ENCODE assay signal across 20 mouse cellular contexts in genomic region chr2:68870999-68871780, GRCm38 (mm10). TPM values are rescaled to one million over a fixed set of nuclear protein-coding genes. Genes with fewer than 3 reads are reported as not detected.
DNase-seq lines count a peak whose midpoint lies in the region; ATAC-seq and TF ChIP-seq lines count a peak whose summit lies in the region.
"Had no signal": no experiment of that assay in that cellular context is flagged by ENCODE, and none has a peak within 500 bp of the region (broad histone marks: within the 10 kb centered on the region; RNA-seq: fewer than 3 reads in every experiment).

No protein-coding gene starts in this region.

- no peak for ATAC-seq in heart, embryonic 12.5 days (ENCODE audit: insufficient number of reproducible peaks, low FRiP score)
- ATAC-seq in kidney, postnatal 0 days (replicated peaks; ENCODE audit: low FRiP score, low read depth) = no peak
- peak; percentile 35 for ATAC-seq in liver, postnatal 0 days
- ATAC-seq: forebrain, embryonic 15.5 days; hindbrain, postnatal 0 days had no signal

- H3K79me3 ChIP-seq in C2C12 (ENCODE audit: low read depth) = peaks cover 66% of the 10 kb centered on the region

- H3K36me3 ChIP-seq in heart, embryonic 12.5 days = no peaks in the 10 kb centered on the region
- H3K36me3 ChIP-seq in kidney, postnatal 0 days (ENCODE audit: insufficient read depth, low read length) = no peaks in the 10 kb centered on the region
- no peaks in the 10 kb centered on the region for H3K36me3 ChIP-seq in C2C12 (ENCODE audit: control insufficient read depth, insufficient read depth)
- no peaks in the 10 kb centered on the region for H3K36me3 ChIP-seq in liver, postnatal 0 days (replicated peaks; ENCODE audit: insufficient read depth, low read length)
- H3K36me3 ChIP-seq: forebrain, embryonic 15.5 days; hindbrain, embryonic 10.5 days; limb, embryonic 13.5 days; neural tube, embryonic 12.5 days had no signal

- H3K4me2 ChIP-seq in heart, embryonic 12.5 days = no peak overlapping the region
- no peak overlapping the region for H3K4me2 ChIP-seq in kidney, postnatal 0 days (ENCODE audit: low read length)
- H3K4me2 ChIP-seq in liver, postnatal 0 days (ENCODE audit: low read depth, low read length) = peak overlapping the region; percentile 24
- H3K4me2 ChIP-seq: forebrain, embryonic 15.5 days; limb, embryonic 13.5 days; lung, embryonic 14.5 days; neural tube, embryonic 12.5 days had no signal

- peak; percentile 44; the same call in 1 of the 2 replicates for TF ChIP-seq EP300 in liver, postnatal 0 days (IDR thresholded peaks at IDR 0.05; ENCODE audit: low read depth)

- WGBS in heart, embryonic 12.5 days = 81% methylated on average over 17 of the region's 17 CpGs
- 55% methylated on average over 17 of the region's 17 CpGs for WGBS in kidney, postnatal 0 days
- WGBS in liver, postnatal 0 days (ENCODE audit: insufficient replicate concordance) = 58% methylated on average over 17 of the region's 17 CpGs

- peaks cover 99% of the 10 kb centered on the region for H3K79me2 ChIP-seq in C2C12 (ENCODE audit: control insufficient read depth, insufficient read depth)

- H3K27ac ChIP-seq in heart, embryonic 12.5 days (ENCODE audit: poor library complexity, severe bottlenecking) = peak overlapping the region; percentile 38; the same call in 1 of the 2 replicates
- H3K27ac ChIP-seq in kidney, postnatal 0 days = no peak overlapping the region
- H3K27ac ChIP-seq in liver, postnatal 0 days (ENCODE audit: low read depth) = peak overlapping the region; percentile 66
- H3K27ac ChIP-seq: forebrain, embryonic 15.5 days; hindbrain, embryonic 10.5 days; hindbrain, postnatal 0 days; limb, embryonic 13.5 days; neural tube, embryonic 12.5 days had no signal

- no peak for DNase-seq in heart, postnatal 4 days
- peak; percentile 46 for DNase-seq in kidney, postnatal 0 days (ENCODE audit: low spot score)
- no peak for DNase-seq in kidney, postnatal 14 days
- DNase-seq in liver, postnatal 0 days = no peak
- DNase-seq in Muller cell, postnatal 12 days (ENCODE audit: inconsistent ontology term) = no peak
- DNase-seq: cerebellum, adult 18-20 months; cerebellum, postnatal 25 days; embryo, embryonic 11 days; gastrocnemius, postnatal 25 days; lung, embryonic 14.5 days; lung, postnatal 36 days; right cerebral cortex, adult 18-20 months; thymus, postnatal 36 days had no signal

- no peak overlapping the region for H3K4me3 ChIP-seq in heart, embryonic 12.5 days
- no peak overlapping the region for H3K4me3 ChIP-seq in kidney, postnatal 0 days (replicated peaks; ENCODE audit: low read depth, low read length)
- H3K4me3 ChIP-seq in C2C12 (ENCODE audit: insufficient read depth, poor library complexity, severe bottlenecking) = no peak overlapping the region
- no peak overlapping the region for H3K4me3 ChIP-seq in liver, postnatal 0 days (ENCODE audit: low read depth, low read length)
- H3K4me3 ChIP-seq: forebrain, embryonic 15.5 days; hindbrain, embryonic 10.5 days; limb, embryonic 13.5 days; neural tube, embryonic 12.5 days had no signal

- H3K9ac ChIP-seq in heart, embryonic 12.5 days = no peak overlapping the region
- no peak overlapping the region for H3K9ac ChIP-seq in kidney, postnatal 0 days (ENCODE audit: low read depth, low read length)
- no peak overlapping the region for H3K9ac ChIP-seq in liver, postnatal 0 days (replicated peaks)
- H3K9ac ChIP-seq: forebrain, embryonic 15.5 days; limb, embryonic 13.5 days; lung, embryonic 14.5 days; neural tube, embryonic 12.5 days had no signal

- H3K4me1 ChIP-seq in heart, embryonic 12.5 days (replicated peaks) = peaks cover 36% of the 10 kb centered on the region
- H3K4me1 ChIP-seq in kidney, postnatal 0 days (replicated peaks; ENCODE audit: insufficient read depth, low read length) = 0 out of 2 replicates have a peak, but pooled peaks cover 12% of the 10 kb centered on the region
- peaks cover 40% of the 10 kb centered on the region for H3K4me1 ChIP-seq in liver, postnatal 0 days (ENCODE audit: insufficient read depth)

- no peaks in the 10 kb centered on the region for H3K27me3 ChIP-seq in heart, embryonic 12.5 days (replicated peaks)
- H3K27me3 ChIP-seq in kidney, postnatal 0 days (ENCODE audit: insufficient read depth, low read length) = no peaks in the 10 kb centered on the region
- no peaks in the 10 kb centered on the region for H3K27me3 ChIP-seq in C2C12 (ENCODE audit: control insufficient read depth, insufficient read depth, insufficient read length)
- H3K27me3 ChIP-seq in liver, postnatal 0 days (ENCODE audit: insufficient read depth, low read length) = no peaks in the 10 kb centered on the region
- H3K27me3 ChIP-seq: forebrain, embryonic 15.5 days; limb, embryonic 13.5 days; neural tube, embryonic 12.5 days had no signal

- H3ac ChIP-seq in C2C12 (ENCODE audit: control insufficient read depth, insufficient read length, low read depth) = no peak overlapping the region

- H3K9me3 ChIP-seq in heart, embryonic 12.5 days (replicated peaks) = no peaks in the 10 kb centered on the region
- no peaks in the 10 kb centered on the region for H3K9me3 ChIP-seq in kidney, postnatal 0 days (replicated peaks; ENCODE audit: low read length)
- no peaks in the 10 kb centered on the region for H3K9me3 ChIP-seq in liver, postnatal 0 days (ENCODE audit: low read length)
- H3K9me3 ChIP-seq: forebrain, embryonic 15.5 days; hindbrain, embryonic 10.5 days; limb, embryonic 13.5 days; neural tube, embryonic 12.5 days had no signal

- no peak for TF ChIP-seq CTCF in kidney, postnatal 0 days (IDR thresholded peaks at IDR 0.05; ENCODE audit: low read depth)
- TF ChIP-seq CTCF in C2C12 (IDR thresholded peaks at IDR 0.05; ENCODE audit: control insufficient read depth, insufficient read depth, insufficient read length) = no peak
- no peak for TF ChIP-seq CTCF in liver, postnatal 0 days (IDR thresholded peaks at IDR 0.05; ENCODE audit: low read depth)

TF ChIP-seq in C2C12, 6 proteins besides CTCF, POLR2A, EP300 and RAD21:
- TF ChIP-seq MYOG (IDR thresholded peaks at IDR 0.05; ENCODE audit: control insufficient read depth, extremely low read depth, insufficient read length) = no peak
- TF ChIP-seq CEBPB (IDR thresholded peaks at IDR 0.05; ENCODE audit: low read depth) = peak; percentile 4
- TF ChIP-seq MYOD1 (IDR thresholded peaks at IDR 0.05; ENCODE audit: control insufficient read depth, insufficient read length, low read depth) = peak; percentile 83
- TF ChIP-seq MAX (IDR thresholded peaks at IDR 0.05) = no peak
- TF ChIP-seq FOSL1 (IDR thresholded peaks at IDR 0.05; ENCODE audit: insufficient read depth, low read length, poor library complexity, severe bottlenecking) = no peak
- no peak for TF ChIP-seq USF1 (IDR thresholded peaks at IDR 0.05; ENCODE audit: low read depth)

RNA-seq across cellular contexts. Expression of gene Cers6, which starts 9.9 kb away (rescaled TPM):
- 25.4 and 26.9 TPM in 2 replicates for polyA plus RNA-seq in heart, embryonic 12.5 days (2016; fragmentation: Nextera tagmentation; extraction: Ambion mirVana)
- 10 to 100 TPM; 20.7 to 24.4 TPM for total RNA-seq in heart, postnatal 4 days (2021)
- 18.3 and 19.3 TPM in 2 replicates for polyA plus RNA-seq in kidney, postnatal 0 days (2015; fragmentation: Nextera tagmentation; extraction: Ambion mirVana)
- 10.3 TPM for polyA plus RNA-seq in C2C12 (2012; fragmentation: generic; extraction: Trizol)
- 6.1 and 8.2 TPM in 2 replicates for polyA plus RNA-seq in liver, postnatal 0 days (2015; fragmentation: Nextera tagmentation; extraction: Ambion mirVana)
